Mouse (Mus musculus): ENCODE measurements around the gene Lrrc26. TPM values are rescaled to one million over a fixed set of nuclear protein-coding genes. Genes with fewer than 3 reads are reported as not detected.
A peak's percentile ranks its signal among the peaks of the same experiment; 100 is the strongest.

Gene Lrrc26
- polyA plus RNA-seq, 1 experiment from 2014 or later, result 6.9 TPM

DNA sequence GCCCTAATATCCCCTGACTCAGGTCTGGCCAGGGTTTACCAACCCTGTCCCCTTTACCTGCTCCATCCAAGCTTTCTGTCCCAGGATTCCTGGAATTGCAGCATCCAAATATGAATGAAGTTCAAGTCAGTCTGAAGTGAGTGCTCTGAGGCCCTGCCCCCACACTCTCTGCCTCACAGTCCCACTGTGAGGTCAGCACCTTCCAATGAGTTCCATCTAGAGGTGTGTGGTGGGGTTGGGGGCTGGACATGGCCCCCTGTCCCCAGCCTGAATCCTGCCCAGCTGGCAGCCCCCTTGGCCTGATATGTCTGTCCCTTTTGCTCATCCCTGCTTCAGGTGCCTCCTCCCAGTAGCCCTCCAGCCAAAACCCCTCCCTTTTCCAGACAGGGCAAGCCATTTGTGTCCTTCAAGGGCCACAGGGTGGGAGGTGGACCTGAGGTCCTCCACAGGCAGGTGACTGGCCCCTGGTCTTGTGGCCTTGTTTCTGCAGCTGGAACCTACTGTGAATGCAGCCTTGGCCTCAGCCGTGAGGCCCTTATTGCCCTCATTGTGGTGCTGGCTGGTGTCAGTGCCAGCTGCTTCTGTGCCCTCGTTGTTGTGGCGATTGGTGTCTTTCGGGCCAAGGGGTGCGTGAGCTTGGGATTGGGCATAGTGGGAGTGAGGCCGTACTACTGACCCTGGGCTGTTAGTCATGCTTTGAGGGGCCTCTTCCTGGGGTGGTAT is 1.6 kb upstream of the Lrrc26 start, which contains the start of gene Tmem210:
TSS of gene Tmem210 (plus strand) at position 219 of the 723 bp plus-strand sequence.
- H3K36me3 ChIP-seq, result peaks cover 22% of the 10 kb centered on the region
- no peak for ATAC-seq (ENCODE audit: insufficient read depth, low FRiP score, low read depth)
- no peak within 1 kb of the TSS for H3K9ac ChIP-seq
- peak within 1 kb of the TSS; percentile 92 for H3K27ac ChIP-seq
- 80% methylated on average over 6 of the region's 6 CpGs for WGBS
- peak within 1 kb of the TSS; percentile 24; the same call in 1 of the 2 replicates for H3K4me2 ChIP-seq
- H3K4me1 ChIP-seq, result peaks cover 44% of the 10 kb centered on the region
- H3K9me3 ChIP-seq, result no peaks in the 10 kb centered on the region
- no peak within 1 kb of the TSS for H3K4me3 ChIP-seq (replicated peaks)
- H3K27me3 ChIP-seq (replicated peaks), result peaks cover 49% of the 10 kb centered on the region

DNA sequence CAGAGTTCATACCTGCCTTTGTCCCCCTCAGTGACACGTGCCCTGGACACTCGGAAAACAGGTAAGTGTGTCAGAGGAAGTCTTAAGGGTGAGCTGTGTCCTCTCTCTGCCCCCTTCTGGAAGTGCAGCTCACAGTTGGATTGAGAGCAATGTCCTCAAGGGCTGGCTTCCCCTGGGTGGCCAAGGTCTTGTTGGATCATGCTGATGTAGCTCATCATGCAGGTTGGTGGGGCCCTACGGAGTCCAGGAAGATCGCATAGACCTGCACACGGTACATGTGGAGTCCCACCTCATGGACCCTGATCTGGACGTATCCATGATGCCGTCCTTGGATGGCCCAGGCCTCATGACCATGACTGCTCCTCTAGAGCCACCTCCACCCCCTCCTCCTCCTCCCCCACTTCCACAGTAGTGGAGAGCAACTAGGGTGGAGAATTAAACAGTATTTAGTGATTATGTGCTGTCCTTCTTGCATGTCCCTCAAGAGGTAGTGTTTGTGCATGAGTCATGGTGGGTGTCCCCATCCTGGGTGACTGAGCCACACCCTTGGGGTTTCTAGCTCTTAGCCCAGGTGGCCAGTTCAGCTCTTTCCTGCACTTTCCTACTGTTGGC is 875 bp upstream of the Lrrc26 start:
- H3K4me3 ChIP-seq (replicated peaks), result no peak overlapping the region
- H3K4me1 ChIP-seq, result peaks cover 44% of the 10 kb centered on the region
- H3K36me3 ChIP-seq, result peaks cover 18% of the 10 kb centered on the region
- 80% methylated on average over 7 of the region's 7 CpGs for WGBS
- H3K27me3 ChIP-seq (replicated peaks), result peaks cover 49% of the 10 kb centered on the region
- H3K9ac ChIP-seq, result no peak overlapping the region
- no peaks in the 10 kb centered on the region for H3K9me3 ChIP-seq
- no peak overlapping the region for H3K4me2 ChIP-seq
- H3K27ac ChIP-seq, result no peak overlapping the region
- no peak for ATAC-seq (ENCODE audit: insufficient read depth, low FRiP score, low read depth)

DNA sequence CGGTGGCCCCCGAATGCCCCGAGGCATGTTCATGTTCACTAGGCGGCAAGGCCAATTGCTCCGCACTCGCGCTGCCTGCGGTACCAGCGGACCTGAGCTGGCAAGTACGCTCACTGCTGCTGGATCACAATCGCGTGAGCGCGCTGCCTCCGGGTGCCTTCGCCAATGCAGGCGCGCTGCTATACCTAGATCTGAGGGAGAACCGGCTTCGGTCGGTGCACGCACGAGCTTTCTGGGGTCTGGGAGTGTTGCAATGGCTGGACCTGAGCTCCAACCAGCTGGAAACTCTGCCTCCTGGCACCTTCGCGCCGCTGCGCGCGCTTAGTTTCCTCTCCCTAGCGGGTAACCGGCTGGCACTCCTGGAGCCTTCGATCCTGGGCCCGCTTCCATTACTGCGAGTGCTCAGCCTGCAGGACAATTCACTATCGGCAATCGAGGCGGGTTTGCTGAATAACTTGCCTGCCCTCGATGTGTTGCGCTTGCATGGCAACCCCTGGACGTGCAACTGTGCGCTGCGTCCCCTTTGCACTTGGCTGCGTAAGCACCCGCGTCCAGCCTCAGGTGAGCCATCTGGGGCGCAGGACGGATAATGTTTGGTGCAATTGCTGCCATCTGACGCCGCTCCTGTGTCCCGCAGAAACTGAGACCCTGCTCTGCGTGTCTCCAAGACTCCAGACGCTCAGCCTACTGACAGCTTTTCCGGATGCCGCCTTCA is 543 bp downstream of the Lrrc26 start:
- no peak overlapping the region for H3K9ac ChIP-seq
- peak overlapping the region; percentile 66 for H3K4me2 ChIP-seq
- no peak for ATAC-seq (ENCODE audit: insufficient read depth, low FRiP score, low read depth)
- peak overlapping the region; percentile 26 for H3K4me3 ChIP-seq (replicated peaks)
- WGBS, result 2% methylated on average over 54 of the region's 54 CpGs
- peaks cover 49% of the 10 kb centered on the region for H3K27me3 ChIP-seq (replicated peaks)
- H3K36me3 ChIP-seq, result peaks cover 6% of the 10 kb centered on the region; the same call in 1 of the 2 replicates
- peak overlapping the region; percentile 9; the same call in 1 of the 2 replicates for H3K27ac ChIP-seq
- H3K4me1 ChIP-seq, result peaks cover 44% of the 10 kb centered on the region
- H3K9me3 ChIP-seq, result no peaks in the 10 kb centered on the region

- H3K27ac ChIP-seq, result peak overlapping the region; percentile 9; the same call in 1 of the 2 replicates
- H3K4me2 ChIP-seq, result peak overlapping the region; percentile 66
- no peaks in the 10 kb centered on the region for H3K9me3 ChIP-seq
- no peak for ATAC-seq (ENCODE audit: insufficient read depth, low FRiP score, low read depth)
- under 1% methylated on average over 18 of the region's 18 CpGs for WGBS
- peak overlapping the region; percentile 26 for H3K4me3 ChIP-seq (replicated peaks)
- no peak overlapping the region for H3K9ac ChIP-seq
- peaks cover 52% of the 10 kb centered on the region for H3K27me3 ChIP-seq (replicated peaks)
- peaks cover 1% of the 10 kb centered on the region; the same call in 1 of the 2 replicates for H3K36me3 ChIP-seq
- peaks cover 41% of the 10 kb centered on the region for H3K4me1 ChIP-seq
Observed at GRCm38 (mm10) chr2:25290816-25291130, 1.1 kb downstream of the Lrrc26 start.

DNA sequence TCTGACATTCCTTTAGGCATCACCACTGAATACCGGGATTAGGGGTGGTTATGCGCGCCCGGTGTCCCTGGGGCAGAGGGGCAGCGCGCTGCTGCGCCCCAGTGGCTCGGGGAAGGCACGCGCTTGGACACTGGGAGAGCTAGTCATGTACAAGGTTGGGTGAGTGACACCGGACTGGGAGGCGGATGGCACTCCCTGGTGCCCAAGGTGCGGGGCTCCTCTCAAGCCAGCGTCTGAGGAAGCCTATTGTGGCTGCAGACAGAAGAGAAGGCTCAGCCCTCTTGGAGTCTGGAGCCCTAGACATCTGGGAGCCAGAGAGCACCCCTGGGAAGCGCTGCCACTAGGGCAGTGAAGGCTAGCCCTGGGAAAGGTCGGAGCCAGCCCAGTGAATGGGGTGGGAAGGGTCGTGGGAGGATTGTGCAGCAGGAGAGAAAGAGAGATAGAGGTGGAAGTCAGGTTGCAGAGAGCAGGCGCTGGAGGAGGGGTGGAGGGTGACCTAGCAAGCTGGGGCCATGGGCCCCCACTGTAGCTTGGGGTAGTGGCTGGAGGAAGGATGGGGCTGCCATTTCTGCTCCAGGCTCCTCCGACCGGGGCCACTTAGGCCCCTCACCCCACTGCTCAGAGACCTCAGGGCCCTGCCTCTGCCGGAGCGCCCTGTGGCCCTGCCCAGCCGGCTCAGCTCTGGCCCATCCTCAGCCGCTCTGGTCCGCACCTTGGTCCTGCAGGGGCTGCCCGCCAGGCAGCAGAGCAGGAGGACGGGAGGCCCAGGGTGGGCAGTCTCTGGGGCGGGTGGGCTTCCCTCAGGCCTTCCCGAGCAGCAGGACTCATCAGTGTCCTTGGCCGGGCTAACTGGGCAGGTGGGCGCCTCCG is 1.7 kb downstream of the Lrrc26 start:
- no peak for ATAC-seq (ENCODE audit: insufficient read depth, low FRiP score, low read depth)
- H3K27me3 ChIP-seq (replicated peaks), result peaks cover 58% of the 10 kb centered on the region
- peaks cover 37% of the 10 kb centered on the region for H3K4me1 ChIP-seq
- peak overlapping the region; percentile 66 for H3K4me2 ChIP-seq
- no peak overlapping the region; the same call in 1 of the 2 replicates for H3K27ac ChIP-seq
- WGBS, result 6% methylated on average over 32 of the region's 32 CpGs
- peak overlapping the region; percentile 38 for H3K4me3 ChIP-seq (replicated peaks)
- H3K9ac ChIP-seq, result no peak overlapping the region
- no peaks in the 10 kb centered on the region for H3K36me3 ChIP-seq
- H3K9me3 ChIP-seq, result no peaks in the 10 kb centered on the region

DNA sequence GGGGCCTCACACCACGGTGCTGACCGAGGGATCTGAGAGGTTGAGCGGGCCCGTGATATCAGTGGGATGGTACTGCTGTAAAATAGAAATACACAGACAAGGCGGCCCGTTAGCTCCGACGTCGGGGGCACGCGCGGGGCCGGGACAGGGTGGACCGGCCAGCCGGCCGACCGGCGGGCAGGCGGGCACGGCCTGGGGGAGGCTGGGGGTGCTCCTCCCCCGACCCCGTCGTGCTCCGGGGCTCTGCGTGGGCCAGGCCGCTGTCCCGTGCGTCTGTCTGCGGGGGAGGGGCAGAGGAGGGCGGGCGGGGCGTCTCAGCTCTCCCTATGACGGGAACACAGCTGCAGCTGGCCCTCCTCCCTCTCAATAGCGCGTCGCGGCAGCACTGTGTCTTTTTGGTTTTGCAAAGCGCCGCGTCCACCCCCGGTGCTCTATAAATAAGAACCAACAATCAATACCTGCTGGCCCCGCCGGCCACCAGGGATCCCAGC is 2.4 kb downstream of the Lrrc26 start:
- H3K4me2 ChIP-seq, result peak overlapping the region; percentile 66
- ATAC-seq (ENCODE audit: insufficient read depth, low FRiP score, low read depth), result no peak
- 5% methylated on average over 40 of the region's 43 CpGs for WGBS
- H3K4me3 ChIP-seq (replicated peaks), result peak overlapping the region; percentile 38
- H3K4me1 ChIP-seq, result peaks cover 37% of the 10 kb centered on the region
- H3K27ac ChIP-seq, result no peak overlapping the region
- H3K9me3 ChIP-seq, result no peaks in the 10 kb centered on the region
- H3K27me3 ChIP-seq (replicated peaks), result peaks cover 62% of the 10 kb centered on the region
- H3K36me3 ChIP-seq, result no peaks in the 10 kb centered on the region
- no peak overlapping the region for H3K9ac ChIP-seq

DNA sequence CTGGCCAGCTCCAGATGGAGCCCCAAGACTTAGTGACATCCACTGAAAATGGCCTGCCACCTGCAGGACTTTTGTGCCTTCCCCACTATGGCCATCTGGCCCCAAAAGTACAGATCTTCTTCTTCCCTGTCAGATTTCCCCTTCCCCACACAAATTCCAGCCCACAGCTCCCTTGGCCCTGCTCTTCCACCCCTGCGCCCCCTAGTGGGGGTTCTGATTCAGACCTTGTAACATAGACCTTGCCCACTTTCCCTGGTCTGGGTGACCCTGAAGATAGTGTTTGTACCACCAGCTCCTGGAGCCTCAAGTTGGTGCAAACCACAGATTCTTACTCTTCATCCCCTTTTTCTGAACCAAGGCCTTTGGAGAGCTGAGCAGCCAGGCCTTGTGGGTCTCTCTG is 3.1 kb downstream of the Lrrc26 start:
- peak overlapping the region; percentile 66 for H3K4me2 ChIP-seq
- H3K4me1 ChIP-seq, result peaks cover 33% of the 10 kb centered on the region
- H3K9ac ChIP-seq, result no peak overlapping the region
- H3K9me3 ChIP-seq, result no peaks in the 10 kb centered on the region
- H3K36me3 ChIP-seq, result no peaks in the 10 kb centered on the region
- H3K27me3 ChIP-seq (replicated peaks), result peaks cover 61% of the 10 kb centered on the region
- ATAC-seq (ENCODE audit: insufficient read depth, low FRiP score, low read depth), result no peak
- H3K27ac ChIP-seq, result no peak overlapping the region
- peak overlapping the region; percentile 38 for H3K4me3 ChIP-seq (replicated peaks)
- 0% methylated on average over 1 of the region's 1 CpGs for WGBS

DNA sequence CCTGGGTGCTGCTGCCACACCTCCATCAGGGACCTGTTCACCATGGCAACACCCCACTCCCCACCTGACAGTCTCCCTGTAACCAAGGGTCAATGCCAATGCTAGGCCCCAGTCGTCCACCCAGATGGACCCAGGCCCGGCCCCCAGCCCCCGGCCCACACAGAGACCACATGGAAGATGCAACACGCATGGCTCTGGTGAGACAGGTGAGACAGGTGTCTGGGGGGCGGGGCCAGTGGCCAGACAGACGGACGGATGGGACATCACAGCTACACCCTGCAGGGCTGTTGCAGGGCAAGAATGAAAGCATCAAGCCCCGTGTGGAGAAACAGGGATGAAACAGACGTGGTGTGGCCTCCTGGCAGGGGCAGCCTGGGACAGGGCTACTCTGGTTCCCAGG is 4.0 kb downstream of the Lrrc26 start:
- no peak overlapping the region for H3K4me3 ChIP-seq (replicated peaks)
- H3K9ac ChIP-seq, result no peak overlapping the region
- H3K4me2 ChIP-seq, result no peak overlapping the region
- H3K27me3 ChIP-seq (replicated peaks), result peaks cover 54% of the 10 kb centered on the region
- H3K36me3 ChIP-seq, result no peaks in the 10 kb centered on the region
- 66% methylated on average over 9 of the region's 9 CpGs for WGBS
- peaks cover 33% of the 10 kb centered on the region for H3K4me1 ChIP-seq
- H3K9me3 ChIP-seq, result no peaks in the 10 kb centered on the region
- no peak overlapping the region for H3K27ac ChIP-seq
- no peak for ATAC-seq (ENCODE audit: insufficient read depth, low FRiP score, low read depth)

- 77% methylated on average over 8 of the region's 8 CpGs for WGBS
- peaks cover 20% of the 10 kb centered on the region for H3K27me3 ChIP-seq (replicated peaks)
- no peak for ATAC-seq (ENCODE audit: insufficient read depth, low FRiP score, low read depth)
Observed at GRCm38 (mm10) chr2:25297093-25297492, 7.4 kb downstream of the Lrrc26 start.

GRCm38 (mm10) chr2:25298046-25298445 is 8.3 kb downstream of the Lrrc26 start:
- no peaks in the 10 kb centered on the region for H3K36me3 ChIP-seq
- H3K4me1 ChIP-seq, result no peaks in the 10 kb centered on the region
- no peak overlapping the region for H3K9ac ChIP-seq
- no peak for ATAC-seq (ENCODE audit: insufficient read depth, low FRiP score, low read depth)
- H3K4me2 ChIP-seq, result no peak overlapping the region
- no peaks in the 10 kb centered on the region for H3K9me3 ChIP-seq
- H3K27me3 ChIP-seq (replicated peaks), result peaks cover 16% of the 10 kb centered on the region; the same call in 1 of the 2 replicates
- H3K27ac ChIP-seq, result no peak overlapping the region
- 72% methylated on average over 10 of the region's 10 CpGs for WGBS
- H3K4me3 ChIP-seq (replicated peaks), result no peak overlapping the region

More at GRCm38 (mm10) chr2:25297093-25297492, 7.4 kb downstream of the Lrrc26 start:
- Histone ChIP-seq H3K4me1 (peaks cover 9% of the 10 kb centered on the region), H3K9ac (no peak overlapping the region), H3K4me2 (no peak overlapping the region), H3K9me3 (no peaks in the 10 kb centered on the region), H3K36me3 (no peaks in the 10 kb centered on the region), H3K27ac (no peak overlapping the region), H3K4me3 (replicated peaks) (no peak overlapping the region)

DNA sequence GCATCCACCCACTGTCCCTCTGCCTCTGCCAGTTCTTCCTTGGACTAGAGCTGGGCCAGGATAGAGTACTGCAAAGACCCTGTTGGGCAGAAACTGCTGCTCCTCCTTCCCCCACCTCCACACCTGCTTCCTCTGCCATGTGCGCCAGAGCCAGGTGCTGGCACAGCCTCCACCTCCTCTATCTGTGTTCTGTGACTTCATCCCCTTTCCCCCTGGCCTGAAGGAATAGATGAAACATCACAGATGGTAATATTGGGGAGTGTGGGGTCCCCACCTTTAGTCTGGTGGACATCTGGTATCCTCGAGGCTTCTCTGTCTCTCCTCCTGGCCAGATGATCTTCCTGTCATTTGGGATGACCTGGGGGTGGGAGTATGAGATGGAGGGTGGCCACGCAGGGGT is 13.7 kb downstream of the Lrrc26 start:
- peaks cover 10% of the 10 kb centered on the region; the same call in 1 of the 2 replicates for H3K4me1 ChIP-seq
- H3K36me3 ChIP-seq, result no peaks in the 10 kb centered on the region
- H3K27ac ChIP-seq, result no peak overlapping the region
- H3K9me3 ChIP-seq, result no peaks in the 10 kb centered on the region
- no peak overlapping the region for H3K4me2 ChIP-seq
- WGBS, result 65% methylated on average over 3 of the region's 3 CpGs
- H3K9ac ChIP-seq, result no peak overlapping the region
- H3K27me3 ChIP-seq (replicated peaks), result peaks cover 41% of the 10 kb centered on the region
- ATAC-seq (ENCODE audit: insufficient read depth, low FRiP score, low read depth), result no peak
- H3K4me3 ChIP-seq (replicated peaks), result no peak overlapping the region
